Mouse (Mus musculus) heart, embryonic 13.5 days (tissue): ENCODE measurements around the gene Slc10a4. TPM values are rescaled to one million over a fixed set of nuclear protein-coding genes. Genes with fewer than 3 reads are reported as not detected.
A peak's percentile ranks its signal among the peaks of the same experiment; 100 is the strongest.

Experiments
- ATAC-seq: fragments of 200-750 bp; cut with Nextera tagmentation; 2 replicates; pipeline ENCODE4 v1.8.0; 2017; ENCODE audit warnings: moderate TSS enrichment; ENCODE audit not compliant: insufficient number of reproducible peaks, low FRiP score, low TSS enrichment; ENCODE audit errors: extremely low read depth
- H3K27ac ChIP-seq: fragments of 300-500 bp; sonication (generic); replicated peaks from 2 replicates; pipeline ENCODE4 v1.5.1; 2015; ENCODE audit warnings: moderate library complexity, mild to moderate bottlenecking, inconsistent platforms
- H3K27me3 ChIP-seq: fragments of 300-500 bp; sonication (generic); replicated peaks from 2 replicates; pipeline ENCODE4 v1.6.1; 2015; ENCODE audit warnings: mild to moderate bottlenecking, inconsistent platforms
- H3K36me3 ChIP-seq: fragments of 300-500 bp; sonication (generic); 2 replicates; pipeline ENCODE4 v1.6.1; 2015; ENCODE audit warnings: mild to moderate bottlenecking, inconsistent platforms
- H3K4me1 ChIP-seq: fragments of 300-500 bp; sonication (generic); 2 replicates; pipeline ENCODE4 v1.6.1; 2015; ENCODE audit warnings: inconsistent platforms
- H3K4me2 ChIP-seq: fragments of 300-500 bp; sonication (generic); 2 replicates; pipeline ENCODE4 v1.6.1; 2015; ENCODE audit warnings: inconsistent platforms, mild to moderate bottlenecking, moderate library complexity
- H3K4me3 ChIP-seq: fragments of 300-500 bp; sonication (generic); 2 replicates; pipeline ENCODE4 v1.5.1; 2015; ENCODE audit warnings: moderate library complexity, mild to moderate bottlenecking, inconsistent platforms
- H3K9ac ChIP-seq: fragments of 300-500 bp; sonication (generic); 2 replicates; pipeline ENCODE4 v1.6.1; 2015; ENCODE audit warnings: inconsistent platforms, mild to moderate bottlenecking, moderate library complexity
- H3K9me3 ChIP-seq: fragments of 300-500 bp; sonication (generic); 2 replicates; pipeline ENCODE4 v1.6.1; 2016; ENCODE audit warnings: inconsistent platforms
- WGBS: fragments of 180-500 bp; shearing (Covaris S2); methylation state at CpG from one replicate; pipeline ENCODE4 v1.1.7; 2015; ENCODE audit warnings: mixed read lengths; 5-methylcytosine and 5-hydroxymethylcytosine counted together
- polyA plus RNA-seq: library from polyadenylated mRNA; unstranded; fragments of >200 nt; fragmentation: Nextera tagmentation; extraction: Ambion mirVana; gene quantifications from 2 replicates; pipeline ENCODE4 v1.2.1, GENCODE M21; 2015

The Slc10a4 gene
- 0.38 and 1.6 TPM in 2 replicates for polyA plus RNA-seq

GRCm38 (mm10) chr5:73006784-73007581, at the start of gene Slc10a4:
TSS of gene Slc10a4 (plus strand) at chr5:73006883.
- H3K4me2 ChIP-seq: peak within 1 kb of the TSS; percentile 89
- ATAC-seq: no peak
- H3K36me3 ChIP-seq: no peaks in the 10 kb centered on the region
- H3K27me3 ChIP-seq: peaks cover 53% of the 10 kb centered on the region
- H3K9me3 ChIP-seq: no peaks in the 10 kb centered on the region
- peak within 1 kb of the TSS; percentile 70 for H3K9ac ChIP-seq
- H3K4me1 ChIP-seq: peaks cover 7% of the 10 kb centered on the region
- 5% methylated on average over 64 of the region's 65 CpGs for WGBS
- peak within 1 kb of the TSS; percentile 56 for H3K4me3 ChIP-seq
- no peak within 1 kb of the TSS for H3K27ac ChIP-seq

GRCm38 (mm10) chr5:72957281-72957680, 49.4 kb upstream of the Slc10a4 start:
- peaks cover 45% of the 10 kb centered on the region for H3K36me3 ChIP-seq
- no peak overlapping the region for H3K9ac ChIP-seq
- no peaks in the 10 kb centered on the region for H3K9me3 ChIP-seq
- H3K4me2 ChIP-seq: no peak overlapping the region
- H3K4me1 ChIP-seq: no peaks in the 10 kb centered on the region
- no peak for ATAC-seq
- H3K4me3 ChIP-seq: no peak overlapping the region
- H3K27ac ChIP-seq: no peak overlapping the region
- WGBS: 86% methylated on average over 17 of the region's 17 CpGs
- H3K27me3 ChIP-seq: no peaks in the 10 kb centered on the region

- Histone ChIP-seq H3K4me3 (no peak overlapping the region), H3K27me3 (no peaks in the 10 kb centered on the region), H3K36me3 (peaks cover 54% of the 10 kb centered on the region), H3K9ac (no peak overlapping the region), H3K9me3 (no peaks in the 10 kb centered on the region), H3K4me2 (no peak overlapping the region), H3K27ac (no peak overlapping the region), H3K4me1 (no peaks in the 10 kb centered on the region)
- no peak for ATAC-seq
- WGBS: 74% methylated on average over 6 of the region's 6 CpGs
Measured at GRCm38 (mm10) chr5:72960096-72960495, 46.6 kb upstream of the Slc10a4 start.

GRCm38 (mm10) chr5:72965706-72966105, 41.0 kb upstream of the Slc10a4 start:
- no peak overlapping the region for H3K4me2 ChIP-seq
- H3K9me3 ChIP-seq: no peaks in the 10 kb centered on the region
- no peak overlapping the region for H3K4me3 ChIP-seq
- no peak overlapping the region for H3K27ac ChIP-seq
- no peaks in the 10 kb centered on the region for H3K27me3 ChIP-seq
- ATAC-seq: no peak
- no peak overlapping the region for H3K9ac ChIP-seq
- H3K36me3 ChIP-seq: peaks cover 68% of the 10 kb centered on the region
- H3K4me1 ChIP-seq: no peaks in the 10 kb centered on the region
- WGBS: 77% methylated on average over 3 of the region's 3 CpGs

GRCm38 (mm10) chr5:72972435-72972834, 34.2 kb upstream of the Slc10a4 start:
- H3K4me3 ChIP-seq: no peak overlapping the region
- WGBS: 73% methylated on average over 4 of the region's 4 CpGs
- H3K4me2 ChIP-seq: no peak overlapping the region
- H3K27me3 ChIP-seq: no peaks in the 10 kb centered on the region
- no peak for ATAC-seq
- H3K27ac ChIP-seq: peak overlapping the region; percentile 28; the same call in 1 of the 2 replicates
- peaks cover 87% of the 10 kb centered on the region for H3K36me3 ChIP-seq
- peaks cover 11% of the 10 kb centered on the region for H3K4me1 ChIP-seq
- no peak overlapping the region for H3K9ac ChIP-seq
- H3K9me3 ChIP-seq: no peaks in the 10 kb centered on the region

- ATAC-seq: no peak
- H3K36me3 ChIP-seq: peaks cover 86% of the 10 kb centered on the region
- no peak overlapping the region for H3K4me3 ChIP-seq
- no peaks in the 10 kb centered on the region for H3K27me3 ChIP-seq
- H3K9me3 ChIP-seq: no peaks in the 10 kb centered on the region
- WGBS: 62% methylated on average over 5 of the region's 5 CpGs
- no peak overlapping the region for H3K9ac ChIP-seq
- no peak overlapping the region for H3K4me2 ChIP-seq
- peaks cover 11% of the 10 kb centered on the region for H3K4me1 ChIP-seq
- H3K27ac ChIP-seq: peak overlapping the region; percentile 28; the same call in 1 of the 2 replicates
Measured at GRCm38 (mm10) chr5:72972934-72973333, 33.7 kb upstream of the Slc10a4 start.

GRCm38 (mm10) chr5:72974602-72975001, 32.1 kb upstream of the Slc10a4 start, which contains the start of gene Gm10135:
TSS of gene Gm10135 (minus strand) at chr5:72974702.
- Histone ChIP-seq H3K4me3 (no peak within 1 kb of the TSS), H3K36me3 (peaks cover 81% of the 10 kb centered on the region), H3K9ac (no peak within 1 kb of the TSS), H3K4me2 (no peak within 1 kb of the TSS), H3K27ac (no peak within 1 kb of the TSS), H3K9me3 (no peaks in the 10 kb centered on the region), H3K4me1 (peaks cover 11% of the 10 kb centered on the region), H3K27me3 (no peaks in the 10 kb centered on the region)
- 95% methylated on average over 7 of the region's 7 CpGs for WGBS
- no peak for ATAC-seq

GRCm38 (mm10) chr5:72975996-72976395, 30.7 kb upstream of the Slc10a4 start:
- 84% methylated on average over 6 of the region's 6 CpGs for WGBS
- Histone ChIP-seq H3K36me3 (peaks cover 80% of the 10 kb centered on the region), H3K27ac (no peak overlapping the region), H3K4me2 (no peak overlapping the region), H3K4me1 (peaks cover 11% of the 10 kb centered on the region), H3K4me3 (no peak overlapping the region), H3K9ac (no peak overlapping the region), H3K27me3 (no peaks in the 10 kb centered on the region), H3K9me3 (no peaks in the 10 kb centered on the region)
- ATAC-seq: no peak

- no peak overlapping the region for H3K27ac ChIP-seq
- peaks cover 81% of the 10 kb centered on the region for H3K36me3 ChIP-seq
- no peak overlapping the region for H3K9ac ChIP-seq
- H3K4me1 ChIP-seq: peaks cover 11% of the 10 kb centered on the region
- no peak overlapping the region for H3K4me2 ChIP-seq
- no peak for ATAC-seq
- 84% methylated on average over 4 of the region's 4 CpGs for WGBS
- no peaks in the 10 kb centered on the region for H3K9me3 ChIP-seq
- no peak overlapping the region for H3K4me3 ChIP-seq
- H3K27me3 ChIP-seq: no peaks in the 10 kb centered on the region
Measured at GRCm38 (mm10) chr5:72976539-72976938, 30.1 kb upstream of the Slc10a4 start.

GRCm38 (mm10) chr5:72984091-72984490, 22.6 kb upstream of the Slc10a4 start:
- H3K9ac ChIP-seq: no peak overlapping the region
- no peak overlapping the region for H3K27ac ChIP-seq
- WGBS: 4% methylated on average over 2 of the region's 2 CpGs
- no peak overlapping the region for H3K4me2 ChIP-seq
- no peaks in the 10 kb centered on the region for H3K27me3 ChIP-seq
- no peaks in the 10 kb centered on the region for H3K9me3 ChIP-seq
- H3K4me3 ChIP-seq: no peak overlapping the region
- ATAC-seq: no peak
- peaks cover 7% of the 10 kb centered on the region for H3K4me1 ChIP-seq
- peaks cover 23% of the 10 kb centered on the region for H3K36me3 ChIP-seq

GRCm38 (mm10) chr5:72987786-72988185, 18.9 kb upstream of the Slc10a4 start:
- Histone ChIP-seq H3K9ac (no peak overlapping the region), H3K27ac (no peak overlapping the region), H3K27me3 (no peaks in the 10 kb centered on the region), H3K4me3 (no peak overlapping the region), H3K4me2 (no peak overlapping the region), H3K9me3 (no peaks in the 10 kb centered on the region), H3K36me3 (no peaks in the 10 kb centered on the region), H3K4me1 (peaks cover 16% of the 10 kb centered on the region)
- 77% methylated on average over 7 of the region's 7 CpGs for WGBS
- ATAC-seq: no peak

- Histone ChIP-seq H3K4me1 (peaks cover 16% of the 10 kb centered on the region), H3K27ac (no peak overlapping the region), H3K27me3 (no peaks in the 10 kb centered on the region), H3K4me2 (no peak overlapping the region), H3K9ac (no peak overlapping the region), H3K4me3 (no peak overlapping the region), H3K36me3 (no peaks in the 10 kb centered on the region), H3K9me3 (no peaks in the 10 kb centered on the region)
- no peak for ATAC-seq
- WGBS: 70% methylated on average over 8 of the region's 8 CpGs
Measured at GRCm38 (mm10) chr5:72989756-72990155, 16.9 kb upstream of the Slc10a4 start.
